Mouse (Mus musculus): ENCODE measurements around the gene Cdca7l. TPM values are rescaled to one million over a fixed set of nuclear protein-coding genes. Genes with fewer than 3 reads are reported as not detected.
"Not testable (repeated sequence)": the region's sequence is repeated elsewhere in the genome, so short reads cannot be mapped to it uniquely, and the experiment has no call there.

Gene Cdca7l
- 6.7 and 8.8 TPM in 2 replicates for polyA plus RNA-seq (2015; fragmentation: Nextera tagmentation; extraction: Ambion mirVana)

DNA sequence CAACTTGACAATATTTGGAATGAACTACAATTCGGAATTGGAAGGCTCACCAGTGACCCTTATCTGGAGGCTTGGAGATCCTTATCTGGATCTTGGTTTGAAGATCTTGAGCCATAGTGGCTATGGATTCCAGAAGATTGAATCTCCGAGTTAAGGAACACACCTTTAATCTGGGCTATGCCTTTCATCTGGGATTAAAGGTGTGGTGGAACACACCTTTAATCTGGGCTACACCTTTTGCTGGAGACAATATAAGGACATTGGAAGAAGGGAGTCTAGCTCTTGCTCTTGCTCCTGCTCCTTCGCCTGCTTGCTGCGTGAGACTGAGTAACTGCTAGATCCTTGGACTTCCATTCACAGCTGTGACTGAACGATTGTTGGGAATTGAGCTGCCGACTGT, at the start of gene Cdca7l:
Cdca7l (plus strand) TSS at position 301 of the 400 bp plus-strand sequence.
- not testable (repeated sequence) for H3K9ac ChIP-seq (replicated peaks; ENCODE audit: low read depth); H3K4me2 ChIP-seq (replicated peaks; ENCODE audit: low read depth, low read length); H3K4me1 ChIP-seq (ENCODE audit: insufficient read depth, low read depth, low read length); ATAC-seq; H3K27ac ChIP-seq (ENCODE audit: low read length); DNase-seq (ENCODE audit: low spot score); H3K4me3 ChIP-seq (ENCODE audit: low read depth, low read length); H3K9me3 ChIP-seq (ENCODE audit: low read length); H3K27me3 ChIP-seq (replicated peaks; ENCODE audit: insufficient read depth, low read length); H3K36me3 ChIP-seq (ENCODE audit: insufficient read depth, low read length)
- no CpG with 5 or more reads among the region's 6 CpGs for WGBS

- WGBS, result 39% methylated on average over 7 of the region's 7 CpGs
- Histone ChIP-seq H3K4me2 (replicated peaks; ENCODE audit: low read depth, low read length) (no peak overlapping the region), H3K9ac (replicated peaks; ENCODE audit: low read depth) (no peak overlapping the region)
Measured at GRCm38 (mm10) chr12:117756010-117756409, 48.1 kb upstream of the Cdca7l start.

DNA sequence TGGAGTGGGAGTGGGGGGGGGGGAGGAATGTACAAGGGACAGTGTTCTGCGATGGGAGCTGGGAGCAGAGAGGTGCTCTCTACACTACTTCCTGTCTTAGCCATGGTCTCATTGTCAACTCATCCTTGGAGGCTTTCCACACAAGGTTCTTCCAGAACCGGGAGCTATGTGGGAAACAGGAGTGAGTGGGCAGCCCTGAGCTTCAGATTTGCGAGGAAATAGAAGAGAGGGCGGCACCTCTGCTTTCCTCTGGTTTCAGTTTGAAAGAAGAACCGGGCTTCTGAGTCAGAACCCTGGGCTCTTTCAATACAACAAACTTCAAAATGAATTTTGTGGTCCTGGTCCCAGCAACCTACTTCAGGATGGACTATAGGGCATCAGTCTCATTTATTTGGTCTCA, 43.7 kb upstream of the Cdca7l start:
- Histone ChIP-seq H3K36me3 (ENCODE audit: insufficient read depth, low read length) (peaks cover 19% of the 10 kb centered on the region), H3K9me3 (ENCODE audit: low read length) (no peaks in the 10 kb centered on the region), H3K4me1 (ENCODE audit: insufficient read depth, low read depth, low read length) (no peaks in the 10 kb centered on the region; the same call in 1 of the 2 replicates), H3K27ac (ENCODE audit: low read length) (no peak overlapping the region), H3K4me3 (ENCODE audit: low read depth, low read length) (no peak overlapping the region), H3K27me3 (replicated peaks; ENCODE audit: insufficient read depth, low read length) (no peaks in the 10 kb centered on the region), H3K4me2 (replicated peaks; ENCODE audit: low read depth, low read length) (no peak overlapping the region), H3K9ac (replicated peaks; ENCODE audit: low read depth) (no peak overlapping the region)
- no peak for TF ChIP-seq EP300 (IDR thresholded peaks at IDR 0.05)
- TF ChIP-seq CTCF (IDR thresholded peaks at IDR 0.05), result no peak
- DNase-seq (ENCODE audit: low spot score) (no peak), ATAC-seq (no peak)
- 77% methylated on average over 5 of the region's 5 CpGs for WGBS

More at GRCm38 (mm10) chr12:117756010-117756409, 48.1 kb upstream of the Cdca7l start:
- H3K27ac ChIP-seq (ENCODE audit: low read length), result peak overlapping the region; percentile 47
- H3K27me3 ChIP-seq (replicated peaks; ENCODE audit: insufficient read depth, low read length), result no peaks in the 10 kb centered on the region
- DNase-seq (ENCODE audit: low spot score), result peak; percentile 49
- H3K4me1 ChIP-seq (ENCODE audit: insufficient read depth, low read depth, low read length), result peaks cover 3% of the 10 kb centered on the region
- no peaks in the 10 kb centered on the region for H3K9me3 ChIP-seq (ENCODE audit: low read length)
- TF ChIP-seq EP300 (IDR thresholded peaks at IDR 0.05), result peak; percentile 29; the same call in 1 of the 2 replicates
- TF ChIP-seq CTCF (IDR thresholded peaks at IDR 0.05), result no peak; the same call in 1 of the 2 replicates
- H3K36me3 ChIP-seq (ENCODE audit: insufficient read depth, low read length), result peaks cover 19% of the 10 kb centered on the region
- ATAC-seq, result peak; percentile 46
- no peak overlapping the region for H3K4me3 ChIP-seq (ENCODE audit: low read depth, low read length)

DNA sequence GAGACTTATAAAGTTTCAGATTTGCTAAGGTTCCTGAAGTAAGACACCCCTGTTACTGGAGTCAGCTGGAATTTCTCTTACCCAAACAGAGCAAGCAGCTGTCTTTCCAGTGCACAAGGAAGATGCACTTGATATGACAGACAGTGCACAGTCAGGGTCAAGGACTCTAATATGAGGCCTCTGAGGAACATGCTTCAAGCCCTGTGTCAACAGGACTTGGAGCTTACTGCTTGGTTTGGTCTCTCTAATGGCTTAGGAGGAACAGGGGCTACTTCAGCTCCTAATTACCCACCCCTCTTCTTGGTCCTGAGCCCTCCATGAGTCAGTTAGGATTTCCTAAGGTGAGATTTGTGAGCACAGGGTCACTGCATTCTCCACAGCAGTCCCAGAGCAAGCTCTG, 43.2 kb upstream of the Cdca7l start:
- Histone ChIP-seq H3K27me3 (replicated peaks; ENCODE audit: insufficient read depth, low read length) (no peaks in the 10 kb centered on the region), H3K36me3 (ENCODE audit: insufficient read depth, low read length) (peaks cover 19% of the 10 kb centered on the region), H3K4me3 (ENCODE audit: low read depth, low read length) (no peak overlapping the region), H3K4me2 (replicated peaks; ENCODE audit: low read depth, low read length) (no peak overlapping the region), H3K4me1 (ENCODE audit: insufficient read depth, low read depth, low read length) (no peaks in the 10 kb centered on the region; the same call in 1 of the 2 replicates), H3K9ac (replicated peaks; ENCODE audit: low read depth) (no peak overlapping the region), H3K27ac (ENCODE audit: low read length) (no peak overlapping the region), H3K9me3 (ENCODE audit: low read length) (no peaks in the 10 kb centered on the region)
- DNase-seq (ENCODE audit: low spot score) (no peak), ATAC-seq (no peak)
- no peak for TF ChIP-seq CTCF (IDR thresholded peaks at IDR 0.05)
- TF ChIP-seq EP300 (IDR thresholded peaks at IDR 0.05), result no peak

DNA sequence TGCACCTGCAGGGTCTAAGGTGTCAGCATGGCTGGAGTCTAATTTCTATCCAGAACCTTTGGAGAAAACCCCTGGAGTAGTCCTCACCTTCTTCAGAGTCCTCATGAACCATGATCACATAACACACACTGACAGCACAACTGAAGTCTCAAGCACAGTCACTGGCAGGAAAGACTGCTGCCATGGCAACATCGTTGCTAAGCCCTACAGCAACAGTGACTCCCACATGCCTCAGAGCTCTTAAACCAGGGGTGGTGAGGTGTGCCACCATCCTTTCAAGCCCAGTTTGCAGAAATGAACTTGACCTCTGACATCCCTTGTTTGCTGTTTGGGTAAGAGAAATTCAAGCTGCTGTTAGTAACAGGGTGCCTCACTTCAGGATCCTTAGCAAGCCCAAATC, 42.4 kb upstream of the Cdca7l start:
- no peaks in the 10 kb centered on the region for H3K27me3 ChIP-seq (replicated peaks; ENCODE audit: insufficient read depth, low read length)
- peak; percentile 63 for ATAC-seq
- no peak overlapping the region for H3K4me3 ChIP-seq (ENCODE audit: low read depth, low read length)
- H3K4me1 ChIP-seq (ENCODE audit: insufficient read depth, low read depth, low read length), result no peaks in the 10 kb centered on the region
- H3K9ac ChIP-seq (replicated peaks; ENCODE audit: low read depth), result no peak overlapping the region
- no peak for TF ChIP-seq CTCF (IDR thresholded peaks at IDR 0.05)
- no peak for TF ChIP-seq EP300 (IDR thresholded peaks at IDR 0.05)
- no peak overlapping the region for H3K27ac ChIP-seq (ENCODE audit: low read length)
- peaks cover 13% of the 10 kb centered on the region for H3K36me3 ChIP-seq (ENCODE audit: insufficient read depth, low read length)
- WGBS, result 38% methylated on average over 1 of the region's 1 CpGs
- DNase-seq (ENCODE audit: low spot score), result peak; percentile 49
- H3K4me2 ChIP-seq (replicated peaks; ENCODE audit: low read depth, low read length), result no peak overlapping the region
- H3K9me3 ChIP-seq (ENCODE audit: low read length), result no peaks in the 10 kb centered on the region

- WGBS, result 57% methylated on average over 3 of the region's 3 CpGs
- TF ChIP-seq EP300 (IDR thresholded peaks at IDR 0.05), result peak; percentile 92
- no peak for TF ChIP-seq CTCF (IDR thresholded peaks at IDR 0.05)
- H3K9me3 ChIP-seq (ENCODE audit: low read length), result no peaks in the 10 kb centered on the region
- peak; percentile 84 for ATAC-seq
- no peak overlapping the region for H3K4me2 ChIP-seq (replicated peaks; ENCODE audit: low read depth, low read length)
- H3K4me3 ChIP-seq (ENCODE audit: low read depth, low read length), result no peak overlapping the region
- DNase-seq (ENCODE audit: low spot score), result peak; percentile 71
- H3K4me1 ChIP-seq (ENCODE audit: insufficient read depth, low read depth, low read length), result no peaks in the 10 kb centered on the region
- H3K9ac ChIP-seq (replicated peaks; ENCODE audit: low read depth), result no peak overlapping the region
- no peaks in the 10 kb centered on the region for H3K27me3 ChIP-seq (replicated peaks; ENCODE audit: insufficient read depth, low read length)
- H3K36me3 ChIP-seq (ENCODE audit: insufficient read depth, low read length), result peaks cover 4% of the 10 kb centered on the region
- peak overlapping the region; percentile 59 for H3K27ac ChIP-seq (ENCODE audit: low read length)
Measured at GRCm38 (mm10) chr12:117763247-117763646, 40.8 kb upstream of the Cdca7l start.

DNA sequence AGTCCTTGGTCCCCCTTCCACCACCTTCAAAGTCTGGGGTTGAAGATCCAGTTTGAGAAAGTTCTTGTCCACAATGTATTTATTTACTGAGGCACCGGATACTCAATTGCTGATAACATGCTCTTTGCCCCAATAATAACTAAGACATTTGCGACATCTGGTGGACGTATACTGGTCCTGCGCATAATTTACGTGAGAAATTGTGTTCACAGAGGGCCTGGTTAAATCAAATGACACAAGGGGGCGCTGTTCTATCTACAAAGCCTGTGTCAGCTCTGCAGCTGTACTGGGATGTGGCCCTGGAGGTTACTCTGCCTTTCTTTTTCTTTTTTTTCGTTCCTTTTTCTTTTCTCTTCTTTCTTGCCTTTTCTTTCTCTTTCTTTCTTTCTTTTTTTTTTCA, 39.2 kb upstream of the Cdca7l start:
- no peak for TF ChIP-seq EP300 (IDR thresholded peaks at IDR 0.05)
- peak; percentile 98 for TF ChIP-seq CTCF (IDR thresholded peaks at IDR 0.05)
- H3K36me3 ChIP-seq (ENCODE audit: insufficient read depth, low read length), result no peaks in the 10 kb centered on the region
- ATAC-seq (peak; percentile 37), DNase-seq (ENCODE audit: low spot score) (peak; percentile 94)
- no peak overlapping the region for H3K4me3 ChIP-seq (ENCODE audit: low read depth, low read length)
- H3K27ac ChIP-seq (ENCODE audit: low read length), result no peak overlapping the region
- H3K9me3 ChIP-seq (ENCODE audit: low read length), result no peaks in the 10 kb centered on the region
- no peaks in the 10 kb centered on the region for H3K27me3 ChIP-seq (replicated peaks; ENCODE audit: insufficient read depth, low read length)
- H3K9ac ChIP-seq (replicated peaks; ENCODE audit: low read depth), result no peak overlapping the region
- H3K4me1 ChIP-seq (ENCODE audit: insufficient read depth, low read depth, low read length), result no peaks in the 10 kb centered on the region
- no peak overlapping the region for H3K4me2 ChIP-seq (replicated peaks; ENCODE audit: low read depth, low read length)
- WGBS, result 7% methylated on average over 7 of the region's 7 CpGs
